Mouse (Mus musculus) hindbrain, embryonic 14.5 days (tissue): ENCODE measurements around the gene Gm11627. TPM values are rescaled to one million over a fixed set of nuclear protein-coding genes. Genes with fewer than 3 reads are reported as not detected.

Source experiments
- ATAC-seq: fragments of 200-750 bp; cut with Nextera tagmentation; 2 replicates; pipeline ENCODE4 v1.8.0; 2017; ENCODE audit warnings: moderate number of reproducible peaks, mild to moderate bottlenecking, moderate TSS enrichment, moderate library complexity; ENCODE audit not compliant: low FRiP score
- DNase-seq: peaks from one replicate; pipeline ENCODE4 v3.0.0-alpha.2; 2015; ENCODE audit warnings: low spot score
- H3K27ac ChIP-seq: fragments of 300-500 bp; sonication (generic); 2 replicates; pipeline ENCODE4 v1.5.1; 2014; ENCODE audit warnings: mild to moderate bottlenecking, moderate library complexity
- H3K27me3 ChIP-seq: fragments of 300-500 bp; sonication (generic); 2 replicates; pipeline ENCODE4 v1.6.1; 2014; ENCODE audit warnings: mild to moderate bottlenecking, low read length, mixed read lengths; ENCODE audit not compliant: control insufficient read depth, insufficient read depth
- H3K36me3 ChIP-seq: fragments of 300-500 bp; sonication (generic); replicated peaks from 2 replicates; pipeline ENCODE4 v1.6.1; 2014; ENCODE audit not compliant: control insufficient read depth, insufficient read depth
- H3K4me1 ChIP-seq: fragments of 300-500 bp; sonication (generic); replicated peaks from 2 replicates; pipeline ENCODE4 v1.6.1; 2014; ENCODE audit warnings: antibody characterized with exemption, low read length, mixed read lengths; ENCODE audit not compliant: control insufficient read depth, insufficient read depth
- H3K4me2 ChIP-seq: fragments of 300-500 bp; sonication (generic); replicated peaks from 2 replicates; pipeline ENCODE4 v1.6.1; 2014; ENCODE audit warnings: mild to moderate bottlenecking, moderate library complexity
- H3K4me3 ChIP-seq: fragments of 300-500 bp; sonication (generic); replicated peaks from 2 replicates; pipeline ENCODE4 v1.5.1; 2014; ENCODE audit warnings: mild to moderate bottlenecking, low read length
- H3K9ac ChIP-seq: fragments of 300-500 bp; sonication (generic); 2 replicates; pipeline ENCODE4 v1.6.1; 2014
- H3K9me3 ChIP-seq: fragments of 300-500 bp; sonication (generic); 2 replicates; pipeline ENCODE4 v1.6.1; 2016; ENCODE audit warnings: low read length; ENCODE audit not compliant: control insufficient read depth
- WGBS: fragments of 180-500 bp; shearing (Covaris S2); extraction: QIAGEN DNeasy Blood & Tissue Kit; methylation state at CpG from one replicate; pipeline ENCODE4 v1.1.7; 2014; 5-methylcytosine and 5-hydroxymethylcytosine counted together
- polyA plus RNA-seq: library from polyadenylated mRNA; unstranded; fragments of >200 nt; fragmentation: Nextera tagmentation; extraction: Ambion mirVana; gene quantifications from 2 replicates; pipeline ENCODE4 v1.2.1, GENCODE M21; 2014

Gm11627 gene
- polyA plus RNA-seq, 1 experiment from 2014 or later: 4.3 TPM

DNA sequence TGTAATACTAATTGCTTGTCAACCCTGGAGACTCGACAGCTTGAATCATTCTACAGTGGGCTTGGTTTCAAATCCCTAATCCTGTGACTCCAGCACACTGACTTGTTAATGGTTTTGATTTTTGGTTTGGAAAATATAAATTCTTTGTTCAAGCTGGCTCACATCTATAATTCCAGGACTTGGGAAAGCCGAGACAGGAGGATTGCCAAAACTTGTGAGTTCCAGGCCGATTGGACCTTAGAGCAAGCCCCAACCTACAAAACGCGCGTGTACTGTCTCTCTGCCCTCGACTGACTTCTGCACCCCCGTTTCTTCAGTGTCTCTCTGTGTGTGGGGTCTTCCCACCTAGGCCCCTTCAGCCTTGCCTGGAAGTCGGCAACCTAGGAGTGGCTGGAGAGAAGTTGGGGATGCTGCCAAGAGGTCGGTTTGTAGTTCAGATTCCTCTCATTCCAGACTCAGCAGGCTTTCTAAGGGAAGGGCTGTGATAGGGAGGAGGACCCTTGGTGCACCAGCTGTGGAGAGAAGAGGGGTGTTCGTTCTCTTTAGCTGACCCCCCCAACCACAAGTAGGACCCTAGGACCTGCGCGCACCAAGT lies 2.9 kb upstream of the Gm11627 start:
- 21% methylated on average over 13 of the region's 13 CpGs for WGBS
- Histone ChIP-seq H3K27me3 (no peaks in the 10 kb centered on the region), H3K9me3 (no peaks in the 10 kb centered on the region), H3K9ac (no peak overlapping the region), H3K4me2 (no peak overlapping the region), H3K27ac (peak overlapping the region; percentile 23; the same call in 1 of the 2 replicates), H3K36me3 (no peaks in the 10 kb centered on the region), H3K4me1 (peaks cover 20% of the 10 kb centered on the region; the same call in 1 of the 2 replicates), H3K4me3 (no peak overlapping the region)
- ATAC-seq: no peak
- DNase-seq: no peak

GRCm38 (mm10) chr11:102581281-102582015 lies 2.2 kb upstream of the Gm11627 start:
- Histone ChIP-seq H3K9ac (no peak overlapping the region; the same call in 1 of the 2 replicates), H3K4me2 (no peak overlapping the region), H3K4me1 (peaks cover 20% of the 10 kb centered on the region; the same call in 1 of the 2 replicates), H3K27me3 (no peaks in the 10 kb centered on the region), H3K4me3 (no peak overlapping the region), H3K27ac (peak overlapping the region; percentile 23; the same call in 1 of the 2 replicates), H3K9me3 (no peaks in the 10 kb centered on the region), H3K36me3 (no peaks in the 10 kb centered on the region)
- ATAC-seq (no peak), DNase-seq (no peak)
- 10% methylated on average over 11 of the region's 11 CpGs for WGBS

DNA sequence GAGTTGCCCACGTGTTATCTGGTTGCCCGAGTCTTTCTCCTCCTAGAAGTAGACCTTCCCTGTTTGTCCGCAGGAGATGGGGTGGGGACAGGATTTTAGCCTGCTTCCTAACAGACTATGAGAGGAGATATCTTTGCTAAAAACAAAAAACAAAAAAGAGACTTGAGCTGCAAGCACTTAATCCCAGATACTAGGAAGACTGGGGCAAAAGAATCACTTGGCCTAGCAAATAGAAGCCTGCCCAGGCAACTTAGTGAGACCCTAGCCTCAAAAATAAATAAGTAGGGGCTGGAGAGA lies 721 bp upstream of the Gm11627 start:
- ATAC-seq: no peak
- no peaks in the 10 kb centered on the region for H3K9me3 ChIP-seq
- no peaks in the 10 kb centered on the region for H3K36me3 ChIP-seq
- no peaks in the 10 kb centered on the region for H3K27me3 ChIP-seq
- no peak overlapping the region for H3K4me3 ChIP-seq
- WGBS: 16% methylated on average over 3 of the region's 3 CpGs
- no peak for DNase-seq
- H3K4me1 ChIP-seq: peaks cover 20% of the 10 kb centered on the region; the same call in 1 of the 2 replicates
- no peak overlapping the region for H3K4me2 ChIP-seq
- H3K9ac ChIP-seq: no peak overlapping the region
- H3K27ac ChIP-seq: peak overlapping the region; percentile 44; the same call in 1 of the 2 replicates

DNA sequence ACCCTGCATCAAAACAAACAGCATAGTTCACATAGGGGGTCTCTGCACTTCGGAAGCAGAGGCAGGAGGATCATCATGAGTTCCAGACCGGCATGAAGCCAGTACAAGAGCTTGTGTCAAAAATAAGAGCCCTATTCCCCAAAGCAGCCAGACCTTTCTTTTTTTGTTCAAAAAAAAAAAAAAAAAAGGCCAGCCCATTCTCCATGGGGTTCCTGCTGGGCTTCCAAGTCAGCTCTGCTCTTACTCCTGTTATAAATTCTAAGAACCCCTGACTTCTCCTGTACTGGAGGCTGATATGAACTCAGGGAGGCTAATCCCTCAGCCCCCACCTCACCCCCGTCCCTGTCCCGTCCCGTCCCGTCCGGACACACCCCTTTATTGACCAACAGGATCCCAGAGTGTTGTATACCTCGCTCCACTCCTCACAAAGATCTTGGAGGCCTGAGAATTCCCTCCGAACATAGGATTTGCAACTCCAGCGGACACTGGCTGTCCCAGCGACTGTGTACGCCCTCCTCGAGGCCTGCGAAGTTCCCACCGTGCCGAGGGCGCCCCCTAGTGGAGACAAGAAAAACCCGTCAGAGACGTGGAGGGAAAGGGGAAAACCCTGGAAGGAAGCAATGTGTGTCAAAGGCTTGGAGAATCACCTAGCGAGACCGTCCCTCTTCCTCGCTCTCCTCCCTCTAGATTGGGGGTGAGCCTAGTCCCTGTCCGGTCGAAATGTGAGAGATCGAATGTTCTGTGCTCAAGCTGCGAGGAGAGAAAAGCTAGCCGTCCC lies 731 bp downstream of the Gm11627 start:
- no peak overlapping the region for H3K9ac ChIP-seq
- 9% methylated on average over 27 of the region's 27 CpGs for WGBS
- peak overlapping the region; percentile 44 for H3K4me2 ChIP-seq
- no peaks in the 10 kb centered on the region for H3K9me3 ChIP-seq
- H3K4me1 ChIP-seq: peaks cover 20% of the 10 kb centered on the region; the same call in 1 of the 2 replicates
- H3K27ac ChIP-seq: peak overlapping the region; percentile 38
- ATAC-seq (no peak), DNase-seq (peak; percentile 76)
- H3K27me3 ChIP-seq: no peaks in the 10 kb centered on the region
- H3K4me3 ChIP-seq: peak overlapping the region; percentile 18
- no peaks in the 10 kb centered on the region for H3K36me3 ChIP-seq

- Histone ChIP-seq H3K27me3 (no peaks in the 10 kb centered on the region), H3K27ac (no peak overlapping the region), H3K4me2 (no peak overlapping the region), H3K4me1 (peaks cover 19% of the 10 kb centered on the region; the same call in 1 of the 2 replicates), H3K36me3 (no peaks in the 10 kb centered on the region), H3K4me3 (no peak overlapping the region), H3K9ac (no peak overlapping the region), H3K9me3 (no peaks in the 10 kb centered on the region)
- ATAC-seq (no peak), DNase-seq (no peak)
- WGBS: 71% methylated on average over 13 of the region's 13 CpGs
Measured at GRCm38 (mm10) chr11:102576050-102576754, 3.1 kb downstream of the Gm11627 start.

DNA sequence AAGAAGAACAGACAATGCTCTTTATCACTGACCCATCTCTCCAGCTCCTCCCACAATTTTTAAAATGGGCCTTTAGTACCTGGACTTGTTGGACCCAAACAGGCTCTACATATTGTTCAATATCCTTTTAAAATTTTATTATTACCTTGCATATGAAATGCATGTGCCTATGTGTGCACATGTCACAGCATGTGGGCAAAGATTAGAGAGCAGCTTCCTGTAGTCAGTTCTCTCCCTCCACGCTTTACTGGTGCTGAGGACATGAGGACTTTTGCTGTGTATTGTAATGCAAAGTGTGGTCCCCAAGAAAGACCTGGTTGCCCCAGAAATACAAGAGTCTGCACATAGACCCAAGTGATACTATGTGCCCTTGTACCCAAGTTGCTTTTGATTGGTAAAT lies 4.2 kb downstream of the Gm11627 start:
- DNase-seq: no peak
- Histone ChIP-seq H3K4me2 (no peak overlapping the region), H3K9me3 (no peaks in the 10 kb centered on the region), H3K36me3 (no peaks in the 10 kb centered on the region), H3K9ac (no peak overlapping the region), H3K4me3 (no peak overlapping the region), H3K4me1 (0 out of 2 replicates have a peak, but pooled peaks cover 15% of the 10 kb centered on the region), H3K27ac (no peak overlapping the region), H3K27me3 (no peaks in the 10 kb centered on the region)
- WGBS: 55% methylated on average over 1 of the region's 1 CpGs
- no peak for ATAC-seq

GRCm38 (mm10) chr11:102572866-102573663 lies 6.2 kb downstream of the Gm11627 start:
- H3K27ac ChIP-seq: no peak overlapping the region
- H3K9me3 ChIP-seq: no peaks in the 10 kb centered on the region
- ATAC-seq (peak; percentile 60; the same call in 1 of the 2 replicates), DNase-seq (peak; percentile 97)
- H3K27me3 ChIP-seq: no peaks in the 10 kb centered on the region
- WGBS: 8% methylated on average over 18 of the region's 18 CpGs
- peak overlapping the region; percentile 63 for H3K4me2 ChIP-seq
- no peaks in the 10 kb centered on the region for H3K36me3 ChIP-seq
- peak overlapping the region; percentile 28 for H3K4me3 ChIP-seq
- 0 out of 2 replicates have a peak, but pooled peaks cover 4% of the 10 kb centered on the region for H3K4me1 ChIP-seq
- peak overlapping the region; percentile 37 for H3K9ac ChIP-seq

GRCm38 (mm10) chr11:102568756-102569377 lies 10.4 kb downstream of the Gm11627 start:
- Histone ChIP-seq H3K9me3 (no peaks in the 10 kb centered on the region), H3K27ac (no peak overlapping the region), H3K4me3 (no peak overlapping the region), H3K4me1 (0 out of 2 replicates have a peak, but pooled peaks cover 4% of the 10 kb centered on the region), H3K9ac (no peak overlapping the region), H3K4me2 (no peak overlapping the region), H3K27me3 (no peaks in the 10 kb centered on the region), H3K36me3 (no peaks in the 10 kb centered on the region)
- no peak for DNase-seq
- WGBS: 85% methylated on average over 7 of the region's 7 CpGs
- ATAC-seq: no peak
